Mouse (Mus musculus) left cerebral cortex, adult 6 months (tissue): ENCODE measurements around the gene Bcap31. TPM values are rescaled to one million over a fixed set of nuclear protein-coding genes. Genes with fewer than 3 reads are reported as not detected.

ENCODE experiments used
- long read RNA-seq, 2 experiments: library from polyadenylated mRNA; unstranded; transcript quantifications; one replicate each; pipeline ENCODE4 v2.0.0; 2019 to 2020
- polyA plus RNA-seq: library from polyadenylated mRNA; unstranded; fragments of <200 nt; fragmentation: Nextera tagmentation; gene quantifications from 2 replicates; pipeline ENCODE4 v1.2.3, GENCODE M21; 2021

Gene Bcap31
- 145 and 151 TPM in 2 replicates for polyA plus RNA-seq
- long read RNA-seq, experiment 1, transcript Bcap31-201 (8 exons, 1,219 nt), result major isoform, 195 of 211 reads
- long read RNA-seq, experiment 1, partial matches to known transcripts, result 4 of 211 reads
- long read RNA-seq, experiment 1, other reads (novel, unspliced or antisense), result 12 of 211 reads
- long read RNA-seq, experiment 2, transcript Bcap31-201 (8 exons, 1,219 nt), result major isoform, 109 of 130 reads
- long read RNA-seq, experiment 2, partial matches to known transcripts, result 15 of 130 reads
- long read RNA-seq, experiment 2, other reads (novel, unspliced or antisense), result 6 of 130 reads

DNA sequence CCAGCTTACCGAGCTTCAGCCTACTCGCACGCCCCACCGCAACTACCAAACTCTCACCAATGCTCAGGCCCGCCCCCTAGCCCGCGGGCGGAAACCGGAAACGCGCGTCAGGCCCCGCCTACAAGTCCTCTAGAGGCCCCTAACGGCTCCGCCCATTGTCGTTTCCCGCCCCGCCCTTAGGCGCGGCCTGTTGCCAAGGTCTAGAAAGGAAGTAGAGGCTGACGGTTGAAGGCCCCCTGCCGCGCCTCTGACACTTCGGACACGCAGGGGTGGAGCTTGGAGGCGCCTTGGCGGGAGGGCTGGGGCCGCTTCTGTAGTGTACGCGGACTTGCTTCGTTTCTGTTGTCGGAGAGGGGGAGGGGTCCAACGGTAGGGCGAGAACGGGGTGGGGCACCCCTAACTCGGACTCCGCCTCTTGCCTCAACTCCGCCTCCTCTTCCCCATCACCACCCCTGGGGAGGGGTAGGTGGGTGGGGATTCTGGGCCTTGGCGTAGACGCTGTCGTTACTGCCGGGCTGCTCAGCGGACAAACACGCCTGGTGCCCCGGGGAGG is at the start of gene Bcap31, which contains the start of gene Abcd1:
TSS of gene Bcap31 (minus strand) at position 67 of the 553 bp plus-strand sequence.
TSS of gene Abcd1 (plus strand) at position 489 of the 553 bp plus-strand sequence.

DNA sequence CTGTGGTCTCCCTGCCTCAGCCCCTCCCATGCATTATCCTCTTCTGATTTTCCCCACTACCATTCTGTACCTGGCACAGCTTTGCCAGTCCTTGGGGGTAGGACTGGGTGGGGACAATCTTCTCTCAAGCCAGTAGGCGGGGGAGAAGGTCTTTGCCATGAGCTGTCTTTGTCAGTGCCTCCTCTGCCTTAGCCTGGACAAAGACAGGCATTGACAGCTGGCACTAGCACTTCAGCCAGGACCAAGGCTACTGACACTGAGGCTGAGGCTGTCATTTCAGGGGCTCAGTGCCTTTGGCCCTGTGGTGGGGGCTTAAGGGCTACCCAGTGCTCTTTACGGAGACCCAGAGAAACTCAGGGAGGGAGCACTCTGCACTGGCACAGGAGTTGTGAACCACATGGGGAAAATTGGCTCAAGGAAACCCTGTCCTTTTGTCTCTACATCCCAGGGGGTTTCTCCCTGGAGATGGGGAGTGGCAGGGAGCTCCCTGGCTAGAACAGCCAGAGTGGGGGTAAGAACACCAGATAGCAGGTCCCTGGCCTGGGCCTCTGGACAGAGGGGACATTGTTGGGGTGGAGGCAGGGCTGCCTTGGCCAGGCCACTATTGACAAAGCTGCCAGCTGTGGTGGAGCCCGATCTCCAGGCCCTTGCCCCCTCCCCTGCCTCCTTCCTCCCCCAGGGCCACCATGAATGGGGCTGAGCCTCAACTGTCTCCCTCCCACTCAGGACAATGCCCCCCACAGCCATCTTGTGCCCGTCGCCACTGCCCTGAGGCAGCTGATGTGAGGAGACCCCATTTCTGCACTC is 40.6 kb upstream of the Bcap31 start, which contains the start of gene Plxnb3:
TSS of gene Plxnb3 (plus strand) at position 757 of the 807 bp plus-strand sequence.

DNA sequence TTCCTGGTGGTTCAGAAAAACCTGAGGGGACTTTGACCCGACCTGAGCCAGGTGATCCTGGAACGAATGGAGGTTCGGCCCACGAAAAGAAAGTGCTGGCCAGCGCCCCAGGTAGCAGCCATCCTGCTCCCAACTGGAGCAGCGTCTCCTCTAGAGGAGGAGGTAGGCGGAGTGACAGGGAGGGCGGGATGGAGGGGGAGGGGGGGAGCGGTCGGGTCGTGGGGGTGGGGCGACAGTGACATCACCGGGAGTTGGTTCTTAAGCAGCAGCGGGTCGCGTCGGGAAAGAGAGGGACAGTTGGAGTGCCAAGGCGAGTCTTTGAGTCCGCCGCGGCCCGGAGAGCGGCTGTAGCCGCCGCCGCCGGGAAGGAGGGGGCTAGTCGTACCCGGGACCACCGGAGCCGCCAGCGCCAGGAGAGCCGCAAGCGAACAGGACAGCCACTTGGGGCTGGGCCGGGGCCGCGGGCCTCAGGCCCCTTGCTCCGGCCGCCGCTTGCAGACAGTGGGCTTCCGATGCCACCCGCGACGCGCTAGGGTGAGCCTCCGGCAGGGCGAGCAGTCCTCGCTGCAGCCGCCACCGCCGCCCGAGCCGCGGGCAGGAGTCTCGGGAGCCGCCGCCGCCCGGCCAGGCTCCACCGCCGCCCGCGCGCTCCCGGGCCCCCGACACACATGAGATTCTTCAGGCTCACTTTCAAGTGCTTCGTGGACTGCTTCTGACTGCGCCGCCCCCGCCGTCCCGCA is 42.9 kb downstream of the Bcap31 start, which contains the start of gene Slc6a8:
TSS of gene Slc6a8 (plus strand) at position 272 of the 740 bp plus-strand sequence.

DNA sequence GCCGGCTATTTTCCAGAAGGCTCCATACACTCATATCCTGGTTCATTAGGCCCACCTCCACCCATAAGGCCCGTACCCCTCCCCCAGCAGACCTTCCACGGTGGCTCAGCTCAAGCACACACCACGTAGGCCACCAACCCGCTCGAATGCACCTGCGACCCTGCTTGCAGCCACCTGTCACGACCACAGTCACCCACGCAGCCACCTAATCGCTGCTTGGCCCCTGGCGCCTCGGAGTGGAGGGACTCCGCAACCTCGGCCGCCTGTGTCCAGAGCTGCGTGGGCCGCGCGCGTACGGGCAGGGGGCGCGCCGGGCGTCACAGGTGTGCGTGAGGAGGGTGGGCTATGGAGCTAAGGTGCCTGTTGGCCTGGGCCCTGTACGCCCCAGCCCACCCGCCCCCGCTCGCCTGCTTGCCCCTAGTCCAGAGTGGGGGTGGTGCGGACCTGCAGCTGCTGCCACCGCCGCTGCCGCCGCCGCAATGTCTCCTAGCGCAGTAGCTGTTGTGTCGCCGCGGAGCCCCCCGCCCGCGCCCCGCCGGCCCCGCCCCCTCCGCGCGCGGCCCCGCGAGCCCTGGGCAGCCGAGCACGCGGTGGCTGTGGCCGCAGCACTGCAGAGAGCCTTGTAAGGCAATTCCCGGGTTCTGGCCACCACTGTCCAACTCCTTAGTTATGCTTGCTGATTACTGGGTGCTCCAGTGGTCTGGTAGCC is 56.2 kb downstream of the Bcap31 start, which contains the start of gene Pnck:
TSS of gene Pnck (minus strand) at position 543 of the 709 bp plus-strand sequence.

DNA sequence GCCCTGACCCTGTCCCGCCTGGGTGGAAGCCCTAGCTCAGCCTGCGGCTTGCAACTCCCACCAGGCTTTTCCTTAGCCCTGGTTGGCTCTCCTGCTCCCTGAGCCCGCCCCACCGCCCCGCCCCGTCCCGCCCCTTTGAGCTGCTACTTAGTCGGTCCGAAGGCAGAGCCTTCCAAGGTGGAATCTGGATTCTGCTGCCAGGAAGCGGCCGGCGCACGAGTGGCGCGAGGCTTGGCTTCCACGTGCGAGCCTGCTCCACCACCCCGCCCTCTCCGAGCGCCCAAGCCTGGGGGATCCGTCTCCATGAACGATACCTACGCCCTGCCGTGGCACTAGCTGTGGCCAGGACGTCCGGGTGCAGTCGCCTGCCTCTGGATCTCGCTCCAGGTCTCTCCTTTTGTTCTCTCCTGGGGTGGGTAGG is 76.7 kb downstream of the Bcap31 start, which contains the start of gene Dusp9:
TSS of gene Dusp9 (plus strand) at position 165 of the 421 bp plus-strand sequence.

Other genes starting within 250 kb of the Bcap31 start
- 13.0 and 24.0 TPM in 2 replicates for gene Bgn, start 232.6 kb downstream of the Bcap31 start, polyA plus RNA-seq
- 12.5 and 14.4 TPM in 2 replicates for gene Atp2b3, start 213.1 kb downstream of the Bcap31 start, polyA plus RNA-seq
- gene Dusp9, start 76.8 kb downstream of the Bcap31 start, polyA plus RNA-seq, result 0.13 and 0.20 TPM in 2 replicates
- 59.8 and 87.0 TPM in 2 replicates for gene Pnck, start 56.1 kb downstream of the Bcap31 start, polyA plus RNA-seq
- 7.8 and 9.4 TPM in 2 replicates for gene Slc6a8, start 43.0 kb downstream of the Bcap31 start, polyA plus RNA-seq
- 1.4 and 2.9 TPM in 2 replicates for gene Abcd1, start 422 bp upstream of the Bcap31 start, polyA plus RNA-seq
- gene Plxnb3, start 40.9 kb upstream of the Bcap31 start, polyA plus RNA-seq, result 2.9 and 3.2 TPM in 2 replicates
- 0.90 and 2.1 TPM in 2 replicates for gene Srpk3, start 58.2 kb upstream of the Bcap31 start, polyA plus RNA-seq
- 205 and 248 TPM in 2 replicates for gene Idh3g, start 70.7 kb upstream of the Bcap31 start, polyA plus RNA-seq
- gene Ssr4, start 70.9 kb upstream of the Bcap31 start, polyA plus RNA-seq, result 195 and 196 TPM in 2 replicates
- gene Pdzd4, start 108.8 kb upstream of the Bcap31 start, polyA plus RNA-seq, result 1.2 and 1.4 TPM in 2 replicates
- gene Avpr2, start 175.9 kb upstream of the Bcap31 start, polyA plus RNA-seq, result not detected in 2 replicates
- 25.5 and 26.9 TPM in 2 replicates for gene L1cam, start 179.9 kb upstream of the Bcap31 start, polyA plus RNA-seq
- 0.65 and 0.74 TPM in 2 replicates for gene Arhgap4, start 205.7 kb upstream of the Bcap31 start, polyA plus RNA-seq
- 85.9 and 89.8 TPM in 2 replicates for gene Naa10, start 205.8 kb upstream of the Bcap31 start, polyA plus RNA-seq
- gene Renbp, start 214.7 kb upstream of the Bcap31 start, polyA plus RNA-seq, result 7.5 and 9.0 TPM in 2 replicates